Mouse (Mus musculus) cerebellum, postnatal 14 days (tissue): Measurements from ENCODE around the gene Atp5c1.

Source experiments
- DNase-seq, 2 experiments: peaks; one replicate each; pipeline ENCODE4 v3.0.0; 2021; ENCODE audit warnings: mixed read lengths in 2 of 2

The Atp5c1 gene

GRCm38 (mm10) chr2:10080310-10081010 lies at the start of gene Atp5c1, which contains the start of gene Kin:
Gene Atp5c1, minus strand, starts transcription at chr2:10080510.
Gene Kin, plus strand, starts transcription at chr2:10080593.
- peak; percentile 98 for DNase-seq

DNA sequence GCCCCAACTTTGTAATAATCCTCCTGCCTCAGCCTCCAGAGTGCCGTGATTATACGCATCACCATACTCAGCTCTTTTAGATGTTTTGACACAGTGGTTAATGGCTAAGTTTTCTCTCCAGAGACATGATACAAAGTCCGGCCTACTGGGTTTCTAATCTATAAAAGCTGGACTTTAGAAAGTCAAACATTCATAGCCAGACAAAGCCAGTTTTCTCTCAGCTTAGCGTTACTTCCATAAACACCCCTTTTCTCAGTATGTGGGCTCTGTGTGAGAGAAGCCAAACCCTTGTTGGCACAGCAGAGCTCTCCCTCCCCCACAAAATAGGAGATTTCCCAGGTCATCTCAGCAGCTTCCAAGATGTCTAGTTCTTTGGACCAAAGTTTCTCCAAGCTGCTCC lies 48.3 kb upstream of the Atp5c1 start:
- no peak for DNase-seq

- no peak for DNase-seq
Observed at GRCm38 (mm10) chr2:10127471-10127870, 47.2 kb upstream of the Atp5c1 start.

DNA sequence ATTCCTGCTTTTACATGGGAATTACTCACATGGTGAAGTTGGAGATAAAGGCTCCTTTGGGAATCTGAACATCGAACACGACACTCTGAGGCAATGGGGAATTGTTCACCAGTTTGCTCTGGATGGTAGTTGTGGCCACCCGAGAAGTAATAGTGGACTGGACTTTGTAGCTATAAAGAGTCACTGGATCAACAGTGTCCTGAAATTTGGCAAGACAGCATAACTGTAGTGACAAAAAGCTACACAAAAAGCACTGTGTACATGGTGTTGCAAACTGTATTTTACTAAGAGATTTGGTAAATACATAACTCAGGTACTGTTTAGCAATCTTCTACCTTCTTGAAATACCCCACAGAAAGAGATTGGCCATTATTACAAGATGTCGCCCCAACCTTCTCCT lies 45.8 kb upstream of the Atp5c1 start:
- DNase-seq = no peak

GRCm38 (mm10) chr2:10121826-10122225 lies 41.5 kb upstream of the Atp5c1 start:
- no peak for DNase-seq

DNA sequence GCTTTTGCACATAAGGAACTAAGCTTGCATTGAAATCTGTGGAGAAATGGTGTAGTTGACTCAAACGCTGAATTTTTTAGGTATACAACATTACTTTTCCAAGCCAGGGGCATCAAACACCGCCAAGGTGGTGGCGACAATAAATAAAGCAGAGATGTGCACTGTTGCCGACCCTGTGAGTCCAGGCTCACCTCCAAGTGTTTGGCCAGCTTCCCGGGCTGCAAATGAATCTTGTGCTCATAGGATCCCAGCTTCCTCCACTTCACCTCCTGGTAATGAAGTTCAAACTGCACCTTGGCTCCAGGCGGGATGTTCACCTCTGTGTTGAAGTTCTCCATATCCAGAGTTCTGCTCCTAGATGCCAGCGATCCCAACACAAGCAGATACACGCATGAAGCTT lies 39.0 kb upstream of the Atp5c1 start:
- DNase-seq = peak; percentile 37 to 52

- DNase-seq = no peak
Observed at GRCm38 (mm10) chr2:10118751-10119150, 38.4 kb upstream of the Atp5c1 start.

DNA sequence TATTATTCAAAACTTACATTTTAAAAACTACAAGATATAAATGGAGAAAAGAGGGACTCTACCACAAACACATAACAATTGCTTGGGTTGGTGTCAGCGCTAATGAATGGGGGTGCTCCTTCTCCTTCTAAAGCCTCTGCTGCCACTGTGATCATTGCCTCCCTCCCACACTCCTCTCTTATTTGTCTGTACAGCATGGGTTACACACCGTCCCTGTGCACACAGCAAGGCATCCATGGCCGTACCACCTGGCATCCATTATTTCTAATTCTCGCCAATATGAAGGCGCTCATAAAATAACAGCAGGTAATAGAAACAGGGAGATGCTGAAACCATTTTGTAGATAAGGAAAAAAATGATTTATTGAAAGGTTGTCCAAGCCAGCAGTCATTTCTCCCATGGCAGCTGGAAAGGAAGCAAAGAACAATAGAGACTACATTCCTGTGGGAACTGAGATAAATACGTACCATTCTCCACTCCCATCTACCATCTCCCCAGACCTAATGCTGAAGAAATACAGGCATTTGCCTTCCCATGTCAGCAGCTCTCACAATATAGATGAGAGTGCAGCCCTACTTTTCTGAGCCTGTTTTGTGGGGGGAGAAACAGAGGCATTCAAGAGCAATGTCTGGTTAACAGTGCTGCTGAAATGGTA lies 28.4 kb upstream of the Atp5c1 start:
- DNase-seq = no peak

GRCm38 (mm10) chr2:10101180-10101579 lies 20.9 kb upstream of the Atp5c1 start:
- DNase-seq = peak; percentile 67 to 68

- no peak for DNase-seq
Observed at GRCm38 (mm10) chr2:10100471-10100870, 20.2 kb upstream of the Atp5c1 start.

DNA sequence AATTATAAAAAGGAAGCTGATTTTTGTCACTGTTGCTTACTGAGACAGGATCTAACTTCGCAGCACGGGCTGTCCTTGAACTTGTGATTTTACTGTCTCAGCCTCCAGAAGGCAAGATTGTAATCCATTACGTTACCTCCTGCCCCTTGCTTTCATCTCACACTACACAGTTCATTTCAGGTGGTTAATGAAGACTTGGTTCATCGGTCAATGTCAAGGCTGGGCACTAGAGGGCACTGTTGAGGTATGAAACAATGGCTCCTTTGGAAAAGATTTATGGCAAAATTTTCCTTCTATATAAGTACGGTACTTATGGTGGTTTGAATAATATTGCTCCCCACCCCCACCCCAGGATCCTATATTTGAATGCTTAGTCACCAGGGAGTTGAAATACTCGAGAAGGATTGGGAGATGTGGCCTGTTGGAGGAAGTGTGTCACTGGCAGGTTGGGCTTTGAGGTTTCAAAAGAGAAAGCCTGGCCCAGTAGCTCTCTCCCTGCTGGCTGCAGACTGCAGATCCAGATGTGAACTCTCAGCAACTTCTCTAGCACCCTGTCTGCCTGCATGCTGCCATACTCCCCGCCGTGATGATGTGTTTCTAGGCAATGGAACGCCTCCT lies 18.4 kb upstream of the Atp5c1 start:
- peak; percentile 76 to 83 for DNase-seq

GRCm38 (mm10) chr2:10094327-10095100 lies 14.2 kb upstream of the Atp5c1 start:
- no peak for DNase-seq

DNA sequence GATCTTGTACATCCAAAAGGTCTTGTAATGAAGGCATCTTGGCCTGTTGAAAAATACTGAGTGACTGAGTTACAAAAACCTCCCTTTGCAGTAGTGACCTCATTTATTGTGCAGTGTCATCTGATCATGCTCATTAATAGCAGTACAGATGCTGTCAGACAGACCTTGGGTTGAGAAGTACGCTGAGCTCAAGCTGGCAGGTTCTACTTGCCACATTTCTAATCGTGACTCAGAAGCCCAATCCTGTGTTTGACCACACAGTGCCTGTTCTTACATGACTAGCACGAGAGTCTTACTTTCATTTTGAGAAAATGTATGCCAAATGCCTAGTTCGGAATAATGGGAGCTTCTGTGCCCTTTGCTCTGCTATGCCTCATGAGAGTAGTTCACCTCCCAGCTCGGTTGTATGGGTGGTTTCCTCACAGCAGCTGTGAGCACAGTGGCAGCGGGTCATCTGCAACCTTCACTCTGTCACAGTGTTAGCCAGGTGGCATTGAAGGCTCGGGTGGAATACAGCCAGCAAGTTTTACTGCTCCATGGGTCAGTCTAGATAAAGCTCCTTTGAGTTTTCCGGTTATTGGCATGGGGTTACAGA lies 7.0 kb upstream of the Atp5c1 start:
- no peak for DNase-seq

DNA sequence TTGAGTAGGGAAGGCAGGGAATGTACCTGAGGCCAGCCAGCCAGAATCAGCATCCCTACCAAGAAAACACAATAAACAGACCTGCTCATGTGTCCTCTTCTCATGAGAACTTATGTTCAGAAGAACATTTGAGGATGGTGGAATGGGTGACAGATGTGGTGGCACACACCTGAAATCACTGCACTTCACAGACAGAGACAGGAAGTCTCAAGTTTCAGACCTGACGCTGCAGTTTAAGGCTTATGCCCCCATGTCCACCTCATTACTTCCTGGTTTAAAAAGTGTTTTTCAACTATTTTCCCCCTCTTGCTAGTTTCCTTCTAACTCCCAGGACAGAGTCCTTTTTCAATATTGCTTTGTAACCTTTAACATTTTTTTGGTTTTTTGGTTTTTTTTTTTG lies 2.4 kb upstream of the Atp5c1 start:
- no peak for DNase-seq

- DNase-seq = no peak
Observed at GRCm38 (mm10) chr2:10081453-10082080, 1.3 kb upstream of the Atp5c1 start.

- DNase-seq = no peak
Observed at GRCm38 (mm10) chr2:10079745-10080309, 483 bp downstream of the Atp5c1 start.

DNA sequence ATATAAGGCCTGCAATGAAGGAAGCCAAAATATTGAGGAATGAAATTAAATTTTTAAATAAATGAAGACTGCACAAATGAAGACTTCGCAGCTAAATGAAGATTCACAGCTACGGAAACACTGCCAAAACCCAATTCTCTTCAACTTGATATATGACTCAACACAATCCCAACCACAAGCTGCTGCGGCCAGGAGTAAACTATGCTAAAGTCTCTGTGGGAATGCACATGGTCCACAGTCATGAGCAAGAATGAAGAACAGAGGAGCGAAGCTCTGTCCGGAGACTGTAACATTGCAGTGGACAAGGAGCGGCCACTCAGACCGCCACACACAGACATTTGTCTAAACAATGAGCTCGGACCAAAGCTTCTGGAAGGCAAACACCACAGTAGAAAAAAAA lies 3.6 kb downstream of the Atp5c1 start:
- DNase-seq = no peak

- no peak for DNase-seq
Observed at GRCm38 (mm10) chr2:10074470-10074869, 5.8 kb downstream of the Atp5c1 start.

DNA sequence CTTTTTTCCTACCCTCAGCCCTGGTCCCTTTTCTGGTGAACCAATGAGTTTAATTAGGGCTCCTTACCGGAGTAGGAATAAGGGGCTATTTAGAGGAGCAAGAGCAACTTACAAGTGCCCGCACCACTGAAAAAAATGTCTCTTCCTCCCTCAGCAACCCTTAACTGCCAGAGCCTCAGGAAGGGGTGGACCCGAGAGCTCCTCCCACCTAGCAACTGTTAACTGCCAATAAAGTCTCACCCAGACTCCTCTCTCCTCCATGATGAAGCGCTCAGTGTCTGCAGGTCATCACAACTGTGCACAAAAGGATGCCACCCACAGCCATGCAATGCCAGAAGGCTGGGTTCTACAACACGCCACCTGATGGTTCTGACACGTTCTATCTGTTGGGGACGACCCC lies 8.6 kb downstream of the Atp5c1 start:
- no peak for DNase-seq

GRCm38 (mm10) chr2:10058836-10059235 lies 21.5 kb downstream of the Atp5c1 start:
- DNase-seq = no peak

- DNase-seq = no peak
Observed at GRCm38 (mm10) chr2:10051996-10052395, 28.3 kb downstream of the Atp5c1 start.

DNA sequence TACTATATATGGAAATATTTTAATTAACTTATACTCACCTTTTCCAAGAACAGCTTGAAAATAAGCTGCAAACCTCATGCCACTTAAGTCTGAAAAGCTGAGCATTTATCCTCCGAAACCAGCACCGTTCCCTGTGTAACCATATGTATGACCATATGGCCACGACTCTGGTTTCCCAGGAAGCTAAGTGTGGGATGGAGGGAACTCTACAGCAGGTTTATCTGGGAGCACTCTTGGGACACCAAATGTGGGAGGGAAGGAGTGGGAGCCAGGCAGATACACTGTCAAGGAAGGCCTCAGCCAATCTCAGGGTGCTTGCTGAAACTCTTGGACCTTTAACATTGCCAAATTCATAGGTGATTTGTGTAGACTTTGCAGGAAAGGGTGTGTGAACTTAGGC lies 29.4 kb downstream of the Atp5c1 start:
- no peak for DNase-seq
